Mouse (Mus musculus) MEL (cell line): ENCODE measurements around the gene Iqgap3. TPM values are rescaled to one million over a fixed set of nuclear protein-coding genes. Genes with fewer than 3 reads are reported as not detected.

Source experiments
- DNase-seq: peaks from one replicate; pipeline ENCODE4 v3.0.0; 2011; ENCODE audit warnings: low read depth, low spot score
- H3K27ac ChIP-seq: 2 replicates; pipeline ENCODE4 v1.5.1; 2012; ENCODE audit warnings: low read depth, mild to moderate bottlenecking, control low read depth, low read length, moderate library complexity; ENCODE audit not compliant: control insufficient read depth
- H3K27me3 ChIP-seq, 2 experiments: fragments of 150-350 bp in 1 of 2; sonication (generic) in 1 of 2; 2 replicates each; pipeline ENCODE4 v1.6.1; 2012; ENCODE audit warnings: low read length in 2 of 2, mild to moderate bottlenecking in 2 of 2, improper control_type of control experiment in 1 of 2, moderate library complexity in 1 of 2; ENCODE audit not compliant: insufficient read depth in 2 of 2, control insufficient read depth in 1 of 2
- H3K36me3 ChIP-seq, 2 experiments: 2 replicates each; pipeline ENCODE4 v1.6.1; 2012 to 2014; ENCODE audit warnings: low read length in 2 of 2, improper control_type of control experiment in 1 of 2, inconsistent platforms in 1 of 2, mild to moderate bottlenecking in 1 of 2; ENCODE audit not compliant: insufficient read depth in 2 of 2, control insufficient read depth in 1 of 2
- H3K4me1 ChIP-seq, 2 experiments: fragments of 150-350 bp in 1 of 2; sonication (generic) in 1 of 2; 2 replicates each; pipeline ENCODE4 v1.6.1; 2012; ENCODE audit warnings: low read length in 2 of 2, improper control_type of control experiment in 1 of 2, mild to moderate bottlenecking in 1 of 2; ENCODE audit not compliant: insufficient read depth in 2 of 2, control insufficient read depth in 1 of 2
- H3K4me3 ChIP-seq, 2 experiments: fragments of 150-350 bp in 1 of 2; sonication (generic) in 1 of 2; 2 replicates each; pipeline ENCODE4 v1.5.1; 2012; ENCODE audit warnings: low read depth in 2 of 2, low read length in 2 of 2, mild to moderate bottlenecking in 2 of 2, moderate library complexity in 2 of 2, control low read depth in 1 of 2, improper control_type of control experiment in 1 of 2; ENCODE audit not compliant: control insufficient read depth in 1 of 2, insufficient read depth in 1 of 2
- H3K79me2 ChIP-seq: 2 replicates; pipeline ENCODE4 v1.6.1; 2012; ENCODE audit warnings: mild to moderate bottlenecking, low read length, moderate library complexity; ENCODE audit not compliant: control insufficient read depth, poor library complexity, insufficient read depth
- H3K9ac ChIP-seq: 2 replicates; pipeline ENCODE4 v1.6.1; 2012; ENCODE audit warnings: low read depth, mild to moderate bottlenecking, control low read depth, low read length, moderate library complexity; ENCODE audit not compliant: control insufficient read depth, poor library complexity, severe bottlenecking
- H3K9me3 ChIP-seq: fragments of 150-350 bp; sonication (generic); replicated peaks from 2 replicates; pipeline ENCODE4 v1.6.1; 2012; ENCODE audit warnings: mild to moderate bottlenecking, low read length, improper control_type of control experiment, moderate library complexity; ENCODE audit not compliant: insufficient read depth
- BHLHE40 ChIP-seq: IDR thresholded peaks from 2 replicates; pipeline ENCODE4 v1.6.1; 2012; ENCODE audit warnings: low read depth, mild to moderate bottlenecking, inconsistent platforms, low read length, improper control_type of control experiment, borderline replicate concordance
- CHD1 ChIP-seq: IDR thresholded peaks from 2 replicates; pipeline ENCODE4 v1.6.1; 2012; ENCODE audit warnings: low read depth, mild to moderate bottlenecking, inconsistent platforms, low read length, improper control_type of control experiment
- ELF1 ChIP-seq: IDR thresholded peaks from 2 replicates; pipeline ENCODE4 v1.6.1; 2014; ENCODE audit warnings: low read depth, mild to moderate bottlenecking, inconsistent platforms, low read length, improper control_type of control experiment, moderate library complexity
- EP300 ChIP-seq, 2 experiments: IDR thresholded peaks; 2 replicates each; pipeline ENCODE4 v1.6.1; 2011; ENCODE audit warnings: improper control_type of control experiment in 2 of 2, low read length in 2 of 2, low read depth in 1 of 2, mild to moderate bottlenecking in 1 of 2
- ETS1 ChIP-seq: IDR thresholded peaks from 2 replicates; pipeline ENCODE4 v1.6.1; 2012; ENCODE audit warnings: low read depth, mild to moderate bottlenecking, inconsistent platforms, low read length, improper control_type of control experiment, moderate library complexity
- GABPA ChIP-seq: IDR thresholded peaks from 2 replicates; pipeline ENCODE4 v1.6.1; 2012; ENCODE audit warnings: low read depth, mild to moderate bottlenecking, inconsistent platforms, low read length, improper control_type of control experiment, moderate library complexity
- GATA1 ChIP-seq: IDR thresholded peaks from 2 replicates; pipeline ENCODE4 v1.6.1; 2011; ENCODE audit warnings: low read depth, low read length, improper control_type of control experiment
- HCFC1 ChIP-seq: IDR thresholded peaks from 2 replicates; pipeline ENCODE4 v1.6.1; 2012; ENCODE audit warnings: low read depth, mild to moderate bottlenecking, inconsistent platforms, low read length, improper control_type of control experiment, moderate library complexity
- JUND ChIP-seq: IDR thresholded peaks from 2 replicates; pipeline ENCODE4 v1.6.1; 2011; ENCODE audit warnings: low read depth, mild to moderate bottlenecking, improper control_type of control experiment, low read length
- KAT2A ChIP-seq: conservative IDR thresholded peaks from 2 replicates; pipeline ENCODE4 v1.6.1; 2012; ENCODE audit warnings: low read depth, low read length, improper control_type of control experiment, inconsistent platforms
- MAFK ChIP-seq: IDR thresholded peaks from 2 replicates; pipeline ENCODE4 v1.6.1; 2011; ENCODE audit warnings: low read depth, mild to moderate bottlenecking, low read length, improper control_type of control experiment, borderline replicate concordance
- MAX ChIP-seq: IDR thresholded peaks from 2 replicates; pipeline ENCODE4 v1.6.1; 2011; ENCODE audit warnings: low read length, improper control_type of control experiment
- MAZ ChIP-seq: IDR thresholded peaks from 2 replicates; pipeline ENCODE4 v1.6.1; 2012; ENCODE audit warnings: low read depth, mild to moderate bottlenecking, inconsistent platforms, low read length, improper control_type of control experiment
- MEF2A ChIP-seq: IDR thresholded peaks from 2 replicates; pipeline ENCODE4 v1.6.1; 2014; ENCODE audit warnings: low read depth, mild to moderate bottlenecking, inconsistent platforms, low read length, improper control_type of control experiment; ENCODE audit not compliant: poor library complexity, insufficient replicate concordance, severe bottlenecking; ENCODE audit errors: extremely low read depth
- MXI1 ChIP-seq: IDR thresholded peaks from 2 replicates; pipeline ENCODE4 v1.6.1; 2011; ENCODE audit warnings: mild to moderate bottlenecking, low read depth, low read length, improper control_type of control experiment
- MYB ChIP-seq: IDR thresholded peaks from 2 replicates; pipeline ENCODE4 v1.6.1; 2011; ENCODE audit warnings: mild to moderate bottlenecking, low read depth, low read length, improper control_type of control experiment
- MYC ChIP-seq: IDR thresholded peaks from 2 replicates; pipeline ENCODE4 v1.6.1; 2011; ENCODE audit warnings: low read depth, mild to moderate bottlenecking, low read length, improper control_type of control experiment, moderate library complexity
- NELFE ChIP-seq: IDR thresholded peaks from 2 replicates; pipeline ENCODE4 v1.6.1; 2011; ENCODE audit warnings: low read depth, low read length, improper control_type of control experiment
- NRF1 ChIP-seq: IDR thresholded peaks from 2 replicates; pipeline ENCODE4 v1.6.1; 2014; ENCODE audit warnings: low read depth, mild to moderate bottlenecking, inconsistent platforms, low read length, improper control_type of control experiment, moderate library complexity; ENCODE audit not compliant: poor library complexity, insufficient read depth, severe bottlenecking
- POLR2A ChIP-seq, 2 experiments: IDR thresholded peaks; 2 replicates each; pipeline ENCODE4 v1.6.1; 2011 to 2012; ENCODE audit warnings: low read length in 2 of 2, mild to moderate bottlenecking in 2 of 2, control low read depth in 1 of 2, improper control_type of control experiment in 1 of 2, low read depth in 1 of 2, moderate library complexity in 1 of 2; ENCODE audit not compliant: control insufficient read depth in 1 of 2, insufficient read depth in 1 of 2, poor library complexity in 1 of 2
- POLR2AphosphoS2 ChIP-seq: IDR thresholded peaks from 2 replicates; pipeline ENCODE4 v1.6.1; 2011; ENCODE audit warnings: low read length, improper control_type of control experiment
- POLR2AphosphoS5 ChIP-seq: IDR thresholded peaks from 2 replicates; pipeline ENCODE4 v1.6.1; 2012; ENCODE audit warnings: low read depth, borderline replicate concordance, mild to moderate bottlenecking, inconsistent platforms, low read length, moderate library complexity, mixed read lengths
- RCOR1 ChIP-seq: IDR thresholded peaks from 2 replicates; pipeline ENCODE4 v1.6.1; 2012; ENCODE audit warnings: low read depth, mild to moderate bottlenecking, inconsistent platforms, low read length, improper control_type of control experiment
- SIN3A ChIP-seq: IDR thresholded peaks from 2 replicates; pipeline ENCODE4 v1.6.1; 2012; ENCODE audit warnings: low read length, improper control_type of control experiment, inconsistent platforms
- SMC3 ChIP-seq: IDR thresholded peaks from 2 replicates; pipeline ENCODE4 v1.6.1; 2011; ENCODE audit warnings: low read depth, low read length, improper control_type of control experiment
- TAL1 ChIP-seq: IDR thresholded peaks from 2 replicates; pipeline ENCODE4 v1.6.1; 2012; ENCODE audit warnings: mild to moderate bottlenecking, inconsistent platforms, low read length, moderate library complexity, mixed read lengths
- TBP ChIP-seq: IDR thresholded peaks from 2 replicates; pipeline ENCODE4 v1.8.0; 2011; ENCODE audit warnings: low read depth, low read length, improper control_type of control experiment
- TCF12 ChIP-seq: IDR thresholded peaks from 2 replicates; pipeline ENCODE4 v1.6.1; 2014; ENCODE audit warnings: low read depth, mild to moderate bottlenecking, inconsistent platforms, low read length, improper control_type of control experiment, moderate library complexity
- UBTF ChIP-seq: IDR thresholded peaks from 2 replicates; pipeline ENCODE4 v1.6.1; 2012; ENCODE audit warnings: low read depth, mild to moderate bottlenecking, inconsistent platforms, low read length, improper control_type of control experiment, moderate library complexity, borderline replicate concordance; ENCODE audit not compliant: insufficient read depth
- USF1 ChIP-seq: IDR thresholded peaks from 2 replicates; pipeline ENCODE4 v1.6.1; 2014; ENCODE audit warnings: low read depth, mild to moderate bottlenecking, inconsistent platforms, low read length, improper control_type of control experiment, moderate library complexity
- USF2 ChIP-seq, 2 experiments: IDR thresholded peaks; 2 replicates each; pipeline ENCODE4 v1.6.1; 2011 to 2012; ENCODE audit warnings: improper control_type of control experiment in 2 of 2, low read length in 2 of 2, borderline replicate concordance in 1 of 2, inconsistent platforms in 1 of 2, low read depth in 1 of 2, mild to moderate bottlenecking in 1 of 2; ENCODE audit not compliant: insufficient read depth in 1 of 2
- ZC3H11A ChIP-seq: IDR thresholded peaks from 2 replicates; pipeline ENCODE4 v1.6.1; 2012; ENCODE audit warnings: low read depth, mild to moderate bottlenecking, inconsistent platforms, low read length, improper control_type of control experiment
- ZKSCAN1 ChIP-seq: IDR thresholded peaks from 2 replicates; pipeline ENCODE4 v1.6.1; 2012; ENCODE audit warnings: low read depth, mild to moderate bottlenecking, inconsistent platforms, low read length, improper control_type of control experiment, moderate library complexity
- ZMIZ1 ChIP-seq: IDR thresholded peaks from 2 replicates; pipeline ENCODE4 v1.6.1; 2012; ENCODE audit warnings: low read depth, mild to moderate bottlenecking, inconsistent platforms, low read length, improper control_type of control experiment, moderate library complexity
- ZNF384 ChIP-seq: IDR thresholded peaks from 2 replicates; pipeline ENCODE4 v1.6.1; 2012; ENCODE audit warnings: low read depth, mild to moderate bottlenecking, inconsistent platforms, low read length, improper control_type of control experiment
- polyA plus RNA-seq, 2 experiments: library from polyadenylated mRNA; stranded (reverse) in 1 of 2; unstranded in 1 of 2; fragments of >175 nt in 1 of 2; fragments of >200 nt in 1 of 2; gene quantifications; 2 replicates each; pipeline versions ENCODE4 v1.2.1 to v1.2.4; 2012; ENCODE audit warnings: low replicate concordance in 2 of 2, low read depth in 1 of 2; ENCODE audit not compliant: insufficient read length in 2 of 2, insufficient read depth in 1 of 2, missing spikeins in 1 of 2
- total RNA-seq: library from RNA; depleted of rRNA; stranded (reverse); fragments of 300-350 nt; gene quantifications from 2 replicates; pipeline ENCODE4 v1.2.3, GENCODE M21; 2012

The Iqgap3 gene
- total and polyA plus RNA-seq, 3 experiments = 21.1 to 42.5 TPM; not detected in 1

DNA sequence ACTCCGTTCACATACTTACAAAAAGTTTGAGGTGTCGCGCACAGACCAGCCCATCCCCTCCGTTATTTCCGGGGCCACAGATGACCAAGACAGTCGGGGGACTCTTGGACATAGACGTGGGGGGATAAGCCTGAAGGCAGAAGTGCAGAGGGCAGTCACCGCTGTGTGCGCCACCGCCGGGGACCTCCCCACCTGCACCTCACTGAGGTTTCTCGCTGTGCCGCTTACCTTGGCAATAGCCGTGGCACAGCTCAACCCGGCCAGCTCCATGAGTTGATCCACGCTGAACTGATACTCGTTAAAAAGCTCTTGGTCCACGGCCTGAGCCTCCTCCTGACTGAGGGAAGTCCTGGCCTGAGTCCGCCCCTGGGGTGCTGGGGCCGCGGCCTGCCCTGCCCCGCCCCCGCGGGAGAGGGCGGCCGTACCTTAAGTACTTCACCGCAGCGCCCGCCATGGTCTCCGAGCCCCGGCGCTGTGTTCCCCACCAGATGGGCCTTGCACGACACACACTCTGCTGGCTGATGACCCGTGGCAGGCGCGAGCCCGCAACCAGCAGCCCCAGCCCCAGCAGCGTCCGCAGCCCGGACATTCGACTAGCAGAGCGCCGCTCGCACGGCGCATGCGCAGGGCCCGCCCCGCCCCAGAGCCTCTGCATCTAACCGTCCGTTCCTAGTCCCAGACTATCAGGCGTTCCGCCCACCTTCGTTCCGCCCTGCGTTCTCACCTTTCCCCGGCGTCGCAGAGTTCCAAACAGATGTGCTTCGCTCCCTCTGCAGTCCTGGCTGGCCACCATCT, 23.7 kb upstream of the Iqgap3 start, which contains the start of gene Naxe:
Gene Naxe, minus strand, starts transcription at position 594 of the 795 bp plus-strand sequence.
- DNase-seq = peak; percentile 97

DNA sequence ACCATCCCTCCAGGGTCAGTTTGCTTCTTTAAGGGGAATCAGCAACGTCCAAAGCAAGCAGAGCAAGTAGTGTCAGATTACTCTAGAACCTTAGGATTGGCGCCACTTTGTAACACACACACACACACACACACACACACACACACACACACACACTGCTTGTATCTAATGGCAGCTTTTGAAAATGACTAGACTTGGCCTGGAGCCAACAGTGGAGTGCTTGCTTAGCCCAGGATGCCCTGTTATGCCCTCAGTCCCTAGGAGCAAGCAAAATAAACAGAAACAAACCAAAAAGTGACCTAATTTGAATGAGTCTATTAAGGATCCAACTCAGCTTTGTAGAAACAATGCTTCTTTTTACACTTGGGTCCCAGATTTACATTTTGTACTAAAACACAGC, 13.4 kb upstream of the Iqgap3 start:
- peaks cover 4 to 7% of the 10 kb centered on the region in 2 experiments for H3K27me3 ChIP-seq

More for the DNA sequence above, 23.7 kb upstream of the Iqgap3 start, which contains the start of gene Naxe:
- Histone ChIP-seq H3K4me1 (peaks cover 0 to 10% of the 10 kb centered on the region in 2 experiments; a peak in 2 of 4 replicates), H3K27ac (peak within 1 kb of the TSS; percentile 56), H3K27me3 (no peaks in the 10 kb centered on the region), H3K9ac (peak within 1 kb of the TSS; percentile 90), H3K9me3 (no peaks in the 10 kb centered on the region), H3K79me2 (peaks cover 6% of the 10 kb centered on the region; the same call in 1 of the 2 replicates), H3K4me3 (peak within 1 kb of the TSS; percentile 88 to 89), H3K36me3 (peaks cover 7 to 10% of the 10 kb centered on the region in 2 experiments)
- TF ChIP-seq USF1 (0 out of 2 replicates have a peak, but pooled peaks have one; percentile 17), SMC3 (no peak), MXI1 (peak; percentile 75), MYB (peak; percentile 46; the same call in 1 of the 2 replicates), CHD1 (no peak), NRF1 (peak; percentile 99), MAZ (peak; percentile 89; the same call in 1 of the 2 replicates), TCF12 (peak; percentile 65), TAL1 (no peak), POLR2AphosphoS2 (peak; percentile 15), HCFC1 (peak; percentile 86), MAFK (no peak), UBTF (peak; percentile 98), ETS1 (0 out of 2 replicates have a peak, but pooled peaks have one; percentile 3), SIN3A (peak; percentile 91), MAX (peak; percentile 93), MEF2A (no peak), ZC3H11A (no peak), MYC (0 out of 2 replicates have a peak, but pooled peaks have one; percentile 30), ELF1 (peak; percentile 65; the same call in 1 of the 2 replicates), POLR2A (IDR thresholded peaks at IDR 0.05; ENCODE audit: control insufficient read depth in 1 of 2, insufficient read depth in 1 of 2, low read depth in 1 of 2, low read length in 2 of 2, poor library complexity in 1 of 2) (peak; percentile 89 to 96), NELFE (peak; percentile 97), JUND (no peak), KAT2A (no peak), POLR2AphosphoS5 (no peak), ZMIZ1 (peak; percentile 91; the same call in 1 of the 2 replicates), TBP (peak; percentile 84), ZKSCAN1 (no peak; the same call in 1 of the 2 replicates), RCOR1 (no peak), EP300 (IDR thresholded peaks at IDR 0.05; ENCODE audit: low read depth in 1 of 2, low read length in 2 of 2) (peak in 1 of 2 experiments; percentile 52; a peak in 2 of 4 replicates), ZNF384 (no peak), GABPA (no peak), USF2 (IDR thresholded peaks at IDR 0.05; ENCODE audit: borderline replicate concordance in 1 of 2, insufficient read depth in 1 of 2, low read depth in 1 of 2, low read length in 2 of 2) (no peak), GATA1 (no peak), BHLHE40 (no peak)

More for the DNA sequence above, 13.4 kb upstream of the Iqgap3 start:
- H3K27ac ChIP-seq = no peak overlapping the region
- H3K9me3 ChIP-seq = no peaks in the 10 kb centered on the region
- DNase-seq = peak; percentile 43
- no peak for TF ChIP-seq POLR2AphosphoS2
- no peak for TF ChIP-seq CHD1
- TF ChIP-seq, all 39 proteins: peak for 0
- Histone ChIP-seq H3K36me3 (no peaks in the 10 kb centered on the region), H3K4me1 (no peaks in the 10 kb centered on the region), H3K4me3 (no peak overlapping the region), H3K79me2 (no peaks in the 10 kb centered on the region), H3K9ac (no peak overlapping the region)
